Mouse (Mus musculus) urinary bladder, postnatal 4 days (tissue): Measurements from ENCODE around the gene Bcor.
A peak's percentile ranks its signal among the peaks of the same experiment; 100 is the strongest.

Experiments used
- DNase-seq, 2 experiments: peaks; one replicate each; pipeline ENCODE4 v3.0.0; 2021 to 2022; ENCODE audit warnings: low spot score in 2 of 2

Bcor gene

DNA sequence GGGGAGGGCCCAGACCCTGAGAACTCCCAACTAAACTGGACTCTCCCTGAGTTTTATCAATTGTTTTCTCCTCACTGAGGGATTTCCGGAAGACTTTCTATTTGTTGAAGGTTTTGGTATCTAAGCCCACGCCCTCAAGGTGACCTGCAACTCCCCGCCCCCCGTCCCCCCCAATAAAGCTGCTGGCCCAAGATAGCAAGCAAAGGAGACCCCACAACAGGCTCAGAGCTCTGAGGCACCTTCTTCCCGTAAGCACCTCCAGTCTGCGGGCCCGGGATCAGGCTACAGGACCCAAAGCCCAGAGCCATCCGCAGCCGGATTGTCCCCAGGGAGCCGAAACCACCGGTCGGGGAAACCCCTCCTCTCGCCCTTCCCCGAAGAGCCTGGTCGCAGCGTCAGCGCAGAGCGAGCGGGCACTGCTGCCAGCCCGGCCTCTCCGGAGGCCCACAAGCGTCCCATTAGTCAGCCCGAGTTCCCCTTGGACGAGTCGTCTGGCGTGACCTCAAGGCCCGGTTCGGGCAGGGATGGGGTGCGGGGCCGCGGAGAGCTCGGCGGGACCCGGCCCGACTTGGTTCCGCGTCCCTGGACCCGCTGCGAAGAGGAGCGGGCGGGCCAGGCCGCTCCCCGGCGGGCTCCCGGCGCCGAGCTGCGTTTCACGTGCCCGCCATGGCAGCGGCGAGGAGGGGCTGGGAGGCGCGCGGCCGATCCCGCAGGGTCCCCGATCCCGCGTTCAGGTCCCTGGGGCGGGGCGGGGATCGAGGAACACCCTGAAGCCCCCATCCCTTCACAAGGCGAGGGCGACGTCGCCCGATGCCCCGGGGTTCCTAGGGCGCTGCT is 73.3 kb downstream of the Bcor start:
- no peak for DNase-seq

- DNase-seq: no peak
These were observed 74.2 kb downstream of the Bcor start for GRCm38 (mm10) chrX:12085949-12086348.

GRCm38 (mm10) chrX:12085290-12085689 is 74.9 kb downstream of the Bcor start:
- no peak for DNase-seq

- DNase-seq: no peak
These were observed 75.5 kb downstream of the Bcor start for GRCm38 (mm10) chrX:12084698-12085097.

- no peak for DNase-seq
These were observed 76.5 kb downstream of the Bcor start for GRCm38 (mm10) chrX:12083631-12084030.

DNA sequence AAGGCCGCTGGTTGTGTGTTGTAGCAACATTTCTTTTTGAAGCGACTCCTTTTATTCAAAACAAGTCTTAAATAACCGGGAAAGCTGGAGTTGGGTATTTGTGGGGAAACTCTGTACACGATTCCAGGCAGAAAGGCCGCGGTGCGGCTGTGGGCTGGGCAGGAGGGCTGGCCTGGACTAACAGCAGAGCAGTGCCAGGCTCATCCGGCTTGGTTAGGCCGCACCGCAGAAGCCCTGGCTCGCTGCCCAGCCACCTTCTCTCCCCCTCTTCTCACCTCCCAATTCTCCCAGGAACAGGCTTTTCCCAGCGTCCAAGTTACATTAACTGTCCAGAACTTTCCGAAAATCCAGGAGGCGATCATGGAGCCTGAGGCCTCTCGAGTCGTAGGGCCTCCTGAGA is 77.4 kb downstream of the Bcor start:
- no peak for DNase-seq

GRCm38 (mm10) chrX:12082184-12082583 is 78.0 kb downstream of the Bcor start:
- no peak for DNase-seq

GRCm38 (mm10) chrX:12081741-12082155 is 78.4 kb downstream of the Bcor start:
- no peak for DNase-seq

DNA sequence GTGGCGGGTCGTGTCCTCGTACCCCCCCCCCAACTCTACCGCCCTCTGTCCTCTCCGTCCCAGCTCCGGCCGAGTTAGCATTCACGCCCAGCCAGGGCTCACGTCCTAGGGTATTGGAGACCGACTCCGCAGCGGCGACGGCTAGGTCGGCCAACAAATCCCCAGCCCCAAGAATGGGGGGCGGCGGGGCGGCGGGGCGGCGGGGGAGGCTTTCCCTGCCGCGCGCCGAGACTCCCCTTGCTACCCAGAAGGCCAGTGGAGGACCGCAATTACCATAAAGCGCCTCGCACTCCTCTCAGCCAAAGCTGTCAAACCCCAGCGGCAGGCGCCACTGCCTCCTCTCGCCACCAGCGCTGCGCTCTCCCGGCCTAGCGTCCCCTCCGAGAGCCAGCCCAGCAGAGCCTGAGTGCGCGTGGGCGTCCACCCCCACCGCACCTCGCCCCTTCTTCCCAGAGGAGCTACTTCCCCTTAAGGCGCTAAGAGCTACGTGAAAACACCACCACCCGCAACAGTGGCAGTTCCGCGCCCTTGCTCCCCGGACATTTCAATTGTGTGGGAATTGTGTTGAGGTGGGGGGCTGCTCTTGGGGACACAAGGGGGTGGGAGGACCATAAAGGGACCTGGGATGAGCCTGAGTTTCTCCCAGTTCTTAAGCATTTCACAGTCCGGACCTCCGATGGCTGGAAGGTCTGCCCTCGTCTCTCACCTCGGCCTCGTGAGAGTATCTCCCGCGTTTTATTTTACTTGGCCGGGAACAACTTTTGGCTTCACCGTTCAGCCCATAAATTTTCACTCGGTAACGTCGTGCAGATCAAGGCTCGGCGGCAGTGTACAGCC is 79.0 kb downstream of the Bcor start:
- DNase-seq: no peak

- peak in 1 of 2 experiments; percentile 38 for DNase-seq
These were observed 79.9 kb downstream of the Bcor start for GRCm38 (mm10) chrX:12080095-12080903.

- DNase-seq: no peak
These were observed 80.7 kb downstream of the Bcor start for GRCm38 (mm10) chrX:12079309-12080094.

DNA sequence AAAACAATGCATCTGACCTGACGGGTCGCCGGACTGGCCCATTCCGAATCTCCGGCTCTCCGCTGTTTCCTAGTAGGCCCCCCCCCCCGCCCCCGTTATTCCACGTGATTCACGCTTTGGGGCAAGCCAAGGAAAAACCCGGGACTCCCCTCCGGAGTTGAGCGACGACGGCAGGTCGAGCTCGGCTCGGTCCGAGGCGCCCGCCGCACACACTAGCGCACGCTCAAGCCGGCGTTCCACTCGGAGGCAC is 81.2 kb downstream of the Bcor start:
- no peak for DNase-seq

GRCm38 (mm10) chrX:12078195-12079058 is 81.7 kb downstream of the Bcor start:
- no peak for DNase-seq

DNA sequence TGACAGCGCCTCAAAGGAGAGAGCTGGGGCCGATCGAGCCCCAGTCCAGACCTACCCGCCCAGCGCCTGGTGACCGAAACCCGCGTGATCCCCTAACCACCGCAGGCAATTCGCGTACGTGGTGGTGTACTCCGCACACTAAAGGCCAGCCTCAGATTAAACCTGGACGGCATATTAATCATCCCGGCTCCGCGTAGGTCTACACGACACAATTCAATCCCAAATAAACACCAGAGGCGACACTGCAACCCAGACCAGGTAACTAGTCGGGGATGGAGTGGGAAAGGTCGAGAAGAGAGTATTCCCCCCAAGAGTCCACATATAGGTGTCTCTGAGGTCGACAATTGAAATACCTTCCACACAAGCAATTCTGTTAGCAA is 82.6 kb downstream of the Bcor start:
- DNase-seq: no peak

- DNase-seq: peak in 1 of 2 experiments; percentile 52
These were observed 83.2 kb downstream of the Bcor start for GRCm38 (mm10) chrX:12076763-12077600.

GRCm38 (mm10) chrX:12072721-12073120 is 87.4 kb downstream of the Bcor start:
- no peak for DNase-seq

GRCm38 (mm10) chrX:12068978-12069724 is 91.0 kb downstream of the Bcor start:
- peak in 1 of 2 experiments; percentile 37 for DNase-seq

GRCm38 (mm10) chrX:12067851-12068510 is 92.2 kb downstream of the Bcor start:
- no peak for DNase-seq
